Mouse (Mus musculus) gastrocnemius, postnatal 25 days (tissue): ENCODE results near the gene Fyb. TPM values are rescaled to one million over a fixed set of nuclear protein-coding genes. Genes with fewer than 3 reads are reported as not detected.

ENCODE experiments used
- DNase-seq: peaks from one replicate; pipeline ENCODE4 v3.0.0; 2022
- total RNA-seq, 2 experiments: library from RNA; stranded (reverse); gene quantifications; 1 replicate in 1 of 2; 2 replicates in 1 of 2; pipeline ENCODE4 v1.2.3; 2021

Fyb gene
- total RNA-seq, 2 experiments from 2014 or later, result 1.6 to 2.9 TPM

DNA sequence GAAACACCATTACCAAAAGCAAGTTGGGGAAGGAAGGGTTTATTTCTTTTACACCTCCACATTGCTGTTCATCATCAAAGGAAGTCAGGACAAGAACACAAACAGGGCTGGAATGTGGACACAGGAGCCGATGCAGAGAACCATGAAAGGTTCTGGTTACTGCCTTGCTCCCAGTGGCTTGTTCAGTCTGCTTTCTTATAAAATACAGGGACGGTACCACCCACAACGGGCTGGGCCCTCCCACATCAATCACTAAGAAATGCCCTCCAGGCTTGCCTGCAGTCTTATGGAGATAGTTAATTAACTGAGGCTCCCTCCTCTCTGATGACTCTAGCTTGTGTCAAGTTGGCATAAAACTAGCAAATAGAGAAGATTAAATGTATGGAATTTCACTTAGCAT is 139.3 kb downstream of the Fyb start:
- no peak for DNase-seq

DNA sequence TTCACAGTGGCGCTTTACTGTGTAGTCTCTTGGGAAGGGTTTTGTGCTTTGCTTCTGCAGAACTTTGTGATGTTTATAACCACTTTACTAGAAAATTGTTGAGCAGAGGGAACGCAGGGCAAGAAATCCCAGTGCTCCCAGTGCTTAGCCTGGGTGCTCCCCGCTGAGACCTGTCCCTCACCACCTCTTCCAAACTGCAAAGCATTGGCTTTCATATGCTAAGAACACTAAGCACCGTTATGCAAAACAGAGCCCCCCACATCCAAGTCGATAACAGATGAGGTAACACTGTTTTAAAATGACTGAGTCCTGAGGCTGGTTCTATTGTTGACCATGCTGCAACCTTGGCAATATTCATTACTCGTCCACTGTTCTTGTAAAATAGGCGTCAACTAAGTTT is 141.3 kb downstream of the Fyb start:
- no peak for DNase-seq

DNA sequence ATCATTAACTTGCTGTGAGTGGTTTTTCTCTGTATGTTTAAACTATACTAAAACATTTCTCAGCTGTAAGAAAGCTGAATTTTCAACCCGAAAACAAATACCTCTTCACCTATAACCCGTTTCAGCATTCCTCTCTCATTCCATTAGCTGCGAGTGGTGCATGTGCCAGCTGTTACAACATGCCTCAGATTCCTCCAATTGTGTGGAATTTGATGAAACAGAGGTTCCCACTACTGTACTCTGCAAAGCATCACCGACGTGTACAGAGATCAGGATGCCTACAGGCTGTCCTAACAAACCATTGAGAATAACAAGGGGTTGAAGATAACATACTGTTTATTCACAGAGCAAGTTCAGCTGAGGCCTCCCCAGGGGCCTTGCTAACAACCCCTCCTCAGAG is 143.4 kb downstream of the Fyb start:
- DNase-seq, result no peak

DNA sequence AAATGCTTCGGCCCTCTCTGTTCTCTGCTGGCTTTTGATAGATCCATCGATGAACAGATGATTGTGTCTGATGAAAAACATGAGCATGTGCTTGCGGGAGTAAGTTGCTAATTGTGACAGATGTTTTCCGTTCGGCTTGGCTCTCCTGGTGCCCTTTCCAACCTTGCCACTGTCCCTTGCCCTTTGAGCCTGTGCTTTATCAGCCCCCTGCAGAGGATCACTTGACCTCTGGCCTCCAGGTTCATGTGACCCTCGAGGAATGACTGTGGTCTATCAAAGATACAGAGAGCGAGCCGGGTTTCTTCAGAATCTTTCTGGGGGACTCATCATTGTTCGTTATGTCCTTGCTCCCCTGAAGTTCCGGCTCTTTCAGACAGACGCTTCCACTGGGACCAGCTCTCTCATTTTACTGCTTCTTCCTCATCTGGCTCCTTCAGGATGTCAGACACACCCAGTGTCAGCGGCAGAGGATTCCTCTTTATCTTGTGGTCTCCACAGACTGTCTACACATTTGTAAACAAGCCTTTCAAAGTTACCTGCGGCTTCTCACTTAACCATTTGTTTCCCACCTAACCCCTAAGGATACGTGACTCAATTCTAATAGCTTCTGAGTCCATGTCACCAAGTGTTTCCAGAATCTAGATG is 146.3 kb downstream of the Fyb start:
- DNase-seq, result no peak

DNA sequence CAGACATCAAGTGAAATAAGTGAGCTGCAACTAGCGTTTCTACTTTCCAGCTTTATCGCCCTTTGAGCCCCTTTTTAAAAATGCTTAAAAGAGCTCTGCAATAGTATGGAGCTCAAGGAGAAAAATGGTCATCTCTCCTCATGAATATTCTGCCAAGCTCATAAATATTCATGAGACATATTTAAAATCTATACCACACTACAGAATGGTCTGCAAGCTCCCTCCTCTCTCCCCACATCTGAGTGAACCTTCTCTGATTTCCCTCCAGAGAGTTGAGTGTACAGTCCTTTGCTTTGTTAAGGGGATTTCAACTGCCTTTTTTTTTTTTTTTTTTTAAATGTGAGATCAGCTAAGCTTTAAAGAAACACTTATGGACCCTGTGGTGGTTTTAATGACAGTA is 155.8 kb downstream of the Fyb start:
- no peak for DNase-seq

DNA sequence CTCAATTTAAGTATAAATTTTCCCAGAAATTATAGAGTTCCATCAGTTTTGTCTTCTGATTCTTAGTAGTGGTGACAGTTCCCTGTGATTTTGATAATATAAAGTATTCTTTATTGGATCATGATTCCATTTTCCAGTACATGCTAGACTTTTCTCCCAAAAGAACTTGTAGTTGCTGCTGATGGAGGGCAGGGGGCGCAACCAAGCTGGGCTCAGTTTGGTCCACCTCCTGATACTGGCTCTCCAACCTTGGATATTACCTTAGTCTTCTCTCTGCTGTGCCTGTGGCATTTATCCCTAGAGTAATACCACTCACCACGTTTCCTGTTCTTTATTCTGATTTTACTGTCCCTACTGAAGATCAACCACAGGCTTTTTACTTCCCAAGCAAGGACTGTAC is 179.5 kb downstream of the Fyb start:
- no peak for DNase-seq

DNA sequence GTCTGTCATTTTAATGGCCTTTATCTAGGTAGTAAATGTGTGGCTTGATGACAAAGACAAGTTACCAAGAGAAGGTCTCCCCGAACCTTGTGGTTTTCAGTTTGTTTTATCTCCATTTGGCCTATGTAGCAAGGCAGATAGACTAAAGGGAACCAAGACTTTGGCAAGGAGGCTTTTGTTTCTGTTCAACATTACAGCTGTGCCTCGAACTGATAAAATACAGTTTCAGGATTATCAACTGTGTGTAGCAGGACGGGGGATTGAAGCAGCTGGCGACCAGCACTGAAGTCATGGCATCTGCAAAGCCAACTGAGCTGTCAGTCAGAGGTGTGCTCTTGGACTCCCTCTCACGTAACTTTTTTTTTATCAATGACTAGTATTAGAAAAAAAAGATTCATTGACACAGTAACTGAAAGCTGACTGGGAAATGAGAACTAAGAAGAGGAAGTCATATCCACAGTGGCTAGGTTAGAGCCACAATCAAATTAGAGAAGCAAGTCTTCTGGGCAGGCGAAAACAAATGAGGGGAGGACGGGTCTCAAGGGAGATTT is 182.8 kb downstream of the Fyb start:
- no peak for DNase-seq

DNA sequence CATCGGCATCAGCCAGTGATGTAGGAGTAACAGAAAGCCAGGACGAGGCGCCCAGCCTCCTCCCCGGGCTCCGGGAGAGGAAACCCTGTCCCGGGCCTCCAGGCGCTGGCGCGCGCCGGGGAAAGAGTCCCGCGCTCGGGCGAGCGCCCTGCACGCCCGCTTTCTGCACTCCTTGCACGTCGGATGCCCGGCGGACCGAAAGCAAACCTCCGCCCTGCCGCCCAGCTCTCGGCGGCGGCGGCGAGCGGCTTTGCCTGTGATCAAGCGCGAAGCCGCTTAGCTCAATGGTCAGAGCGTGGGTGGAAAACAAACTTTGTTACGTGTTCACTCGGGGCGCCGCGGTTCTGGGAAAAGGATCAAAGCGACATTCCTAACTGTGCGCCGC is 184.9 kb downstream of the Fyb start:
- DNase-seq, result peak; percentile 53

DNA sequence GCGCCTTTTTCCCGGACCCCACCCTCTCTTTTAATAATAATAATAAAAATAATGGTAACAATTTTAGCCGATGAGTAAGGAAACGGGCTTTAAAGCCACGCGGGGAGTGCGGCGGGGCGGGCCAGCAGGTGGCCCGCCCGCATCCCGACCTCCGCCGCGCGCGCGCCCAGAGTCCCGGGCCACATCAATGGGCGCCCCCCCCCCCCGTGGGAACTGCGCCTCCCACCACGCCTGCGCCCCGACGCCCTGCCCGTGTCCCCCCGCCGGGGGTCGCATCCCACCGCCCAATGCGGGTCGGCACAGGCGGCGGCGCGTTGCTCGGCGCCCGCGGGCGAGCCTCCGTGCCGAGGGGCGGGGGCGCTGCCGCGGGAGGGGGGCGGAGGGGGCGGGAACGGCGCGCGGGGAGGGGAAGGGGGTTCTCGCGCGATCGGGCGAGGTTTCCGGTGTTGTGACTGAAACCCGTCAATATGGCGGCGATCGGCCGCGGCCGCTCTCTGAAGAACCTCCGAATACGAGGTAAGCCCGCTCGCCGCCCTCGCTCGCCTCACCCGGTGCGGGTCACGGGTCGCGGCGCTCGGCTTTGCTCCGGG is 185.4 kb downstream of the Fyb start, which contains the start of gene Rictor:
TSS of gene Rictor (plus strand) at position 444 of the 590 bp plus-strand sequence.
- DNase-seq, result peak; percentile 84

DNA sequence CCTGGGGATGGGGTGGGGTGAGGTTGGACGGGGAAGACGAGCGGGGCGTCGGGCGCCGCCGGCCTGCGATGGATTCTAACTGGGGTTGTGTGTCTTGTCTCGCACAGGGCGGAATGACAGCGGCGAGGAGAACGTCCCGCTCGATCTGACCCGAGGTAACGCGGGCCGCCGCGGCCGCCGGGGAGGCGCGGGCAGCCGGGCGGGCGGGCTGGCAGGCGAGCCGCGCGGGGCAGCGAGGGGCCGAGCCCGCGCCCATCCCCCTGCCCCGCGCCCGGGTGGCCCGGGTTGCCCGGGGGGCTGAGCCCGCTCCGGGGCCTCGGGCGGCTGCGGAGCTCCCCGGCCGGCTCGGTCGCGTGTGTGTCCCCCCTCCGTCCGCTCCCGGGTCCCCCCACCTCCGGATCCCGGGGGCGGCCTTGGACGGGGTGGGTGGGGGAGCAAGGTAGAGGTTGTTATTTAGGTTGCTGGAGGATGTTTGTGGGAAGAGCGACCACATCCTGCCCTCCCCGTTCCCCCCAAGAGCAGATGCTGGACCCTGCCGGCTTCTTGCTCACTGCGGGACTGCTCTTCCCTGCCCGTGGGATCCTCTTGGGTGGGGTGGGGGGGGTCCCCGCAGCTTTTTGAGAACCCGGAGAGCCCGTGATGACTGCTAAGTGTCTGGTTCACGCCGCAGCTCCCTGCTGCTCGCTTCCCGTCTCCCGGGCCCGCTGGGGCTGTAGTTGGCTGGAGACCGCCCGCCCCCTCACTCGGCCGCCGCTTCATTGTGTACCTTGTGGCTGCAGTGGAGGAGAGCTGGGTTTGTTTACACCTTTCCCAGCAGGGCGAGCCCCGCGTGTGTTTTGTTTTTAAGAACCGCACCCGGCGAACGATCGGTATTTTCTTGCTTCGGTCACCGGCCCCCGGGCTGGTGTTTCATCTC is 186.1 kb downstream of the Fyb start:
- DNase-seq, result peak; percentile 16

DNA sequence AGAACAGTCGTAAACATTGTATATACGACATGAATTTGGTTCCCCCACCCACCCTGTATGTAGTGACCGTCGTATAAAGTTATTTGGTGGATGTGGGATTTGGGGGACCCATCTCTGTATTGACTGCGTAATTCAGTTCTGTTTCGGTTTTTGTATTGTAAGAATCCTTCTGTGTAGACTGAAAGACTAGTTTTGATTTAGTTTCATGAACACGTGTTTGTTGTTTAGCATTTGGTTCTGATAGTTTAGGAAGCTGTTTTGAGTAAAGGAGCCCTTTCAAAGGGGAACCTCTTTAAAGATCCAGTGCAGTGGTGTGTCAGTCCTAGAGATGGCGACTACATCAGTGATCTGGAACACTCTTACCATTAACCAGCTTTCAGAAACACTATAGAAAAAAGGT is 187.0 kb downstream of the Fyb start:
- DNase-seq, result no peak

DNA sequence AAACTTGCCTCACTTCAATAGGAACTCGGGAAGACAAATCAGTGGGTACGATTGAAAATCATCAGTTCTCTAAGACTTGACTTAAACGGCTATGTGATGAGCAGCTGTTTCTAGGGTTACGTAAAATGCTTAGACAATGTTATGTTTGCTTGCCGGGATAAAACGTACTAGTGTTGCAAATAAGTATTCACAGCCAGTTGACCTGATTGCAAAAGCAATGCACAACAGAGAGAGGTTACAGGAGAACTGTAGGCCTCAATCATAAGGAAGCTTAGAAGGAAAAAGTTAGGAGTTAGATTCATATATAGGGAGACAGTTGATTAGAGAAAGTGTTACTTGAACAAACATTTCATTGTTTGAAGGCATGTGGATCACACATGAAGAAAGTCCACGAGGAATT is 187.7 kb downstream of the Fyb start:
- DNase-seq, result no peak

DNA sequence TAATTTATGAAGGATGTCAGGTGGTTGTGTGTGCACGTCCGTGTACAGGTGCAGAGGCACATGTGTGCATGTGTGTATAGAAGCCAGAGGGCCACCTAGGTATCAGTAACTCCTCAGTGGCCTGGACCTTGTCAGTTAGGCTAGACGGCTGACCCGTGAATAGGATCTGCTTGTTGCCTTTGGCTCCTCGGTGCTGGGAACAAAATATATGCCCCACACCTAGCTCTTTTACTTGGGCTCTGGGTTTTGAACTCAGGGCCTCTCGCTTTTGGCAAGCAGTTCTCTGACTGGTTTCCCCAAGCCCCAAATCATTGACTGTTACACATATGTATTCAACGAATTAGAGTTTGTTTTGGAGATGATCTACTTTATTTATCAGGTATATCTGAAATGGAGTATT is 188.6 kb downstream of the Fyb start:
- DNase-seq, result no peak

Other genes with a start within 250 kb of the Fyb start
- gene Dab2, start 223.1 kb upstream of the Fyb start, total RNA-seq, result 10 to 100 TPM; 11.5 to 16.7 TPM
- not detected for gene C9, start 77.5 kb upstream of the Fyb start, total RNA-seq
- 1 to 10 TPM; 7.8 to 7.9 TPM for gene Rictor, start 185.5 kb downstream of the Fyb start, total RNA-seq